Mouse (Mus musculus): ENCODE results near the gene Wars. TPM values are rescaled to one million over a fixed set of nuclear protein-coding genes. Genes with fewer than 3 reads are reported as not detected.

Wars gene
- polyA plus RNA-seq, 2 experiments from 2014 or later: 52.8 to 85.9 TPM

DNA sequence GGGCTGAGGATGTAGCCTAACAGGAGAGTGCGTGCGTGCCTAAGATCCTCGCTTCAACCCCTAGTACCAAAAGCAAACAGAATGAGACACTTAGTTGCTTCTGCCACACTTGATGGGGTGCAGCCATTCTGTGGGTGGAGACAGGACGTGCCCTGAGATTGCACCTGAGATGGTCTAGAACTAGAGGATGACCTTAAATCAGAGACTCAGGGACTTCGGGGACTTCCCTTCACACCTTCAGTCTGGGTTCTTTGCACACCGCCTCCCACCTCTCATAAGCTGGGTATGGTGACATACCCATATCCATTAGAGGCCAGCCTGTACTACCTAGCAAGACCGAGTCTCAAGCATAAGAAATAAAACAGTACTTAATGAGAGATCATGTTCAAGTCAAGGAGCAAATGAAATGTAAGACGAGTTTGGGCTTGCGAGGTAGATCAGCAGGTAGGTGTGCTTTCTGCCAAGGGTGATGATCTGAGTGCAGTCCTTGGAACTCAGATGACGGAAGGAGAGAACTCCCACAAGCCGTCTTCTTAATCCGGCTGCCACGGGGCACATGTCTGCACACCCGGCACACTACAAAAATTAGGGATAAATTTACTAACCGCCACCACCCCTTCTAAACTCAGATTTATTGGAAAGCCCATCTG is 69.6 kb downstream of the Wars start:
- ATAC-seq: peak; percentile 70

DNA sequence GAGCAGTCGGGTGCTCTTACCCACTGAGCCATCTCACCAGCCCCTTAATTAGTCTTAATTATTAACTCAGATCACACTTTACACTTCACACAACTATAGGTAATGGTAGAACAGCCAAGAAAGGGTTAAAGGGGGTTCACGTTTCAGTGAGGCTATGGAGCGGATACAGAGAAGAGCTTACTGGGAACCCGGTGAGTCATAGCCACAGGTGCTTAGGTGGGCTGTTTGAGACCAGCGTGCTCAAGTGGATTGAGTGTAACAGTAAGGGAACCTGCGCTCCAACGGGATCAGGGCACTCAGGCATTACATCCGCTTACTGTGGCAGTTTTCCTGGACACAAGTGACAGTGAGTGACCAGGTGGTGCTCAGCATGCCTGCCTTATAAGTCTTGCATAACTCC is 70.9 kb downstream of the Wars start:
- ATAC-seq: no peak

DNA sequence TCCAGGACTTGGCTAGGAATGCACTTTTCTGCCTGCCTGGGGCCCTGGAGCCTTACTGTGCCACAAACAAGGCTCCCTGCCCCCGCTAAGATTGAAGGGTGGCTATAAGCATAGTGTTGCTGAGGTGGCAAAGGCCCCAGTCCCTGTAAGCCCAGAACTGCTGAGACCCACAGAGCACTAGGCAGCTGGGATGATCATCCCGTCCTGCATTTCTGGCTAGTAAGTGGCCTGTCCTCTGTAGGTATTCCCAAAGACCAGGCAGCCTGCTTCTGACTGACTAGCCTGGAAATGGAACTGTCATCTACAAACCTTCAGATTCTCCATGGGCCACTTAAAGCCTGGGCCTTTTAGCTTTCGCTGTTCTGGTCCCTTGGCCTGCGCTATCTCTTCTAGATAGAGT is 73.5 kb downstream of the Wars start:
- no peak for ATAC-seq

DNA sequence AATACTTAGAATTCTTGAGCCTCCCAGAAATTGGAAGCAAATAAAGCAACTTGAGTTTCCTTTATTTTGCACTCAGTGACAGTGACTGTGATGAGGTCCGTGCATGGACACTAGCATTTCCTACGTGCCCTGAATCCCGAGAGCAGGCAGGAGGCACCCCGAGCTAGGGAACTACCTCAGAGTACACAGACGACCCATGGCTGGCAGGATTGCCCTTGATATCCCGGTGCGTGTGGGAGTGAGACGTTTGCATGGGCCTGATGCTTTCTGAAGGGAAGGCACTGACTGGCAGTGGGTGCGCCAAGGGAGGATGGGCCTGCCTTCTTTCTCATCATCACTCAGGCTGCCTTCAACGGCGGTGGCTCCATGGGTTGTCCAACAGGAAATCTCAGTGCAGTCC is 77.4 kb downstream of the Wars start:
- ATAC-seq: no peak

DNA sequence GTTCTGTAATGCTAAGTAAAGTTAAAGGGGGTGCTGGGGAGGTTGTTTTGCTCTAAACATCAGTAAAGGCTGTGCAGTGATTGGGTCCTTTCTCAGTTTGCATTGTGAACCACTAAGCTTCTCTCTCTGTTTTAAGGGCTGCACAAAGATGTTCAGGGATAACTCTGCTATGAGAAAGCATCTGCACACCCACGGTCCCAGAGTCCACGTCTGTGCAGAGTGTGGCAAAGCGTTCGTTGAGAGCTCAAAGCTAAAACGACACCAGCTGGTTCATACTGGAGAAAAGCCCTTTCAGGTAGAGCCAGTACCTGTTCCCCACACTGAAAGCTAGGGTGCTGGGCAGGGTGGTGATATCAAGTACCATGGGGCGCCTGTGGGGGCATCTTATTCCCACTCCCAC is 79.5 kb downstream of the Wars start:
- ATAC-seq: no peak

DNA sequence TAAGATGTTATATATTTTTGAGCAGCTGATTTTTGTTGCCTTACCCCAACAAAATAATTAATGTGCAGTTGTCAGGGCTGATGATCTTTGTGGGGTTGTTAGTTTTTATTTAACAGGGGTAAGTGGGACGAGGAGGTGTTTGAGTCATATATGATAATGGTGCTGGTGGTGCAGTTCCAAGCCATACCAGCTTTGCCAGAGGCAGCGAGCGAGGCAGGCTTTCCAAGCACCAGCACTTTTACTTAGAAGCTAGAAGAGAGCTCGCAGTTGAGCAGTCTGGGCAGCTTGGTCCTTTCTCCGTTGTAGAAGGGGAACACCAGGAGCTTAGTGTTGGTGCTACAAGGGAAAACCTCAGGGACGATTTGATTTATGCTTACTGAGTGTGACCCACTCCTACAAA is 81.5 kb downstream of the Wars start:
- ATAC-seq: no peak

DNA sequence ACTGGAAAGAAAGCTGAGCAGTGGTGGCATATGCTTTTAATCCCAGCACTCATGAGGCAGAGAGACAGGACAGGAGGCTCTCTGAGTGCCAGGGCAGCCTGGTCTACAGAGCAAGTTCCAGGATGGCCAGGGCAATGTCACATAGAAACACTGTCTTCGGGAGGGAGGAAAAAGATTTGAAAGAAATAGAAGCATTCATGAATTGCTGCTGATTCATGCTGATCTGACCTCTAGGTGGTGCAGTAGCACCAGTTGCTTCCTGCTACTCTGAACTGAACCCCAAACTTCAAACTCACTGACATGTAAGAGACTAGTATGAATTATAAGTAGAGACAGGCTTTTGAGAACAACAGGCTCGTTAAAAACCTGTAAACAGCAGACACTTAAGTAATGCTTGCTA is 82.8 kb downstream of the Wars start:
- ATAC-seq: peak; percentile 70

DNA sequence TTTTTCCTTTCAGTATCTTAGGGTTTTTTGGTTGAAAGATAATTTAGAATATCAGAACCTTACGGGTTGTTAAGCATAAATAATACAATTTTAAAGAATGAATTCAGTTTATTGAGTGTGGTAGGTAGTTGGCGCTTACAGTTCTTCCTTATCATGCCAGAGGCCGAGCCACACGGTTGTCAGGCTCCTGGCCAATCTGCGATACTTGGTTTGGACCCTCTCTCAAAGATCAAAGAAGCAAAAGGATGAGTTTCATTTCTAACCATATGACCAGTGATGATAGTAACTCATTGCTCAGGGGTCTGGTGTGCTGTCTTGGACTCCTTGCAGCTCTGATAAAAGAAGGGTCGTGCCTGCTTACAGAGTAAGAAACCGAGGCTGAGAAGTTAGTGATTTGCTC is 83.7 kb downstream of the Wars start:
- no peak for ATAC-seq

Other genes with a start within 250 kb of the Wars start
- gene Degs2, start 191.9 kb downstream of the Wars start, polyA plus RNA-seq (2017; shearing (Covaris generic)): 1 to 10 TPM; 7.4 to 7.8 TPM
- gene Yy1, start 101.2 kb downstream of the Wars start, polyA plus RNA-seq (2017; shearing (Covaris generic)): 10 to 100 TPM; 12.7 to 17.1 TPM
- gene Slc25a29, start 58.3 kb downstream of the Wars start, polyA plus RNA-seq (2017; shearing (Covaris generic)): 1 to 10 TPM; 3.0 to 3.8 TPM
- gene Slc25a47, start 58.1 kb downstream of the Wars start, polyA plus RNA-seq (2017; shearing (Covaris generic)): 1 to 10 TPM; 1.2 to 2.6 TPM
- 10 to 100 TPM in 1 of 2 experiments, 1 to 10 TPM in 1; 5.7 to 19.2 TPM for gene Wdr25, start 543 bp downstream of the Wars start, polyA plus RNA-seq (2017; shearing (Covaris generic))
- under 1 TPM; 0.19 to 0.22 TPM for gene Begain, start 174.0 kb upstream of the Wars start, polyA plus RNA-seq (2017; shearing (Covaris generic))

Data from CD4-positive, CD25-positive, alpha-beta regulatory T cell, adult 4 months (primary cell).